Mouse (Mus musculus): ENCODE data around the gene Akt1. TPM values are rescaled to one million over a fixed set of nuclear protein-coding genes. Genes with fewer than 3 reads are reported as not detected.

Akt1 gene
- polyA plus RNA-seq (2012; rRNA removed) = 108 and 117 TPM in 2 replicates

GRCm38 (mm10) chr12:112674132-112675011, at the start of gene Akt1:
Gene Akt1 (minus strand): TSS chr12:112674884.

DNA sequence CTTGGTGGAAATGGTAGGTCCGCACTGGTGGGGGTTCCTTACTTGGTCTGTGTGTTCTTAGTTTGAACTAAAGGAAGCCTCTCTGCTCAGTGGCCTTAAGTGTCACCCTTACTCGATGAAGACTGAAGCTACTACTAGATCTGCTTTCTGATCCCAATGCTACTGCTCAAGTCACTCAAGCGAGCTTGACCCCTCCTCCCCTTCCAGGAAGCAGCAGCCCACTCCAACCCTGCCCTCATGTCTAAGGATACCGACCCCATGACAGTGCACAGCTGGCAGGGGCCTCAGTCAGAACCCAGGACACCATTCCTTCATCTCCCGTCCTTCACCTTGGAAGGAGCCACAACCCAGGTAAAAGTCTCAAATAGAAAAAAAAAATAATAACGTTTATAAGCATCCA, 45.5 kb upstream of the Akt1 start, which contains the start of gene Cep170b:
Gene Cep170b, plus strand, starts transcription at position 240 of the 400 bp plus-strand sequence.

DNA sequence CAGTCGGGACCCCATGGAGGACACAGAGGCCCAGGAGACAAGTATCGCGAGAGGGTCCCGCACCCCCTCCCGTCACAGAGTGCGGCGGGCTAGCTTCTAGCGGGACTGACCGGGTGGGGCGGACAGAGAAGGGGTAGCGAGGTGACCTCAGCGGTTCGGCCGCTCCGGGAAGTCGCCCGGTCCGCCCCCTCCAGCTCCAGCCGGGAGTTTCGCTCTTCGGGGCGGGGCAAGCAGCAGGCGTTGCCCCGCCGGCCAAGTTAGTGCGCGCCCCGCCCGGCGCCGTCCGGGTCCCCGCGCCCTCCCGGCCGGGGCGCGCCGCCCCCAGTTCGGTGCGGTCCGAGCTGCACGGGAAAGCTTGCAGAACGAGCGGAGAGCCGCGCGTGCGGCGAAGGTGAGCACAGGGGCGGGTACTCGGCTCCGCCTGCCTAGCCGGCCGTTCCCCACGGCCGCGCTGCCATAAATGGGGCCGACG, 3.9 kb upstream of the Akt1 start, which contains the start of gene Zbtb42:
Gene Zbtb42, plus strand, starts transcription at position 274 of the 472 bp plus-strand sequence.

DNA sequence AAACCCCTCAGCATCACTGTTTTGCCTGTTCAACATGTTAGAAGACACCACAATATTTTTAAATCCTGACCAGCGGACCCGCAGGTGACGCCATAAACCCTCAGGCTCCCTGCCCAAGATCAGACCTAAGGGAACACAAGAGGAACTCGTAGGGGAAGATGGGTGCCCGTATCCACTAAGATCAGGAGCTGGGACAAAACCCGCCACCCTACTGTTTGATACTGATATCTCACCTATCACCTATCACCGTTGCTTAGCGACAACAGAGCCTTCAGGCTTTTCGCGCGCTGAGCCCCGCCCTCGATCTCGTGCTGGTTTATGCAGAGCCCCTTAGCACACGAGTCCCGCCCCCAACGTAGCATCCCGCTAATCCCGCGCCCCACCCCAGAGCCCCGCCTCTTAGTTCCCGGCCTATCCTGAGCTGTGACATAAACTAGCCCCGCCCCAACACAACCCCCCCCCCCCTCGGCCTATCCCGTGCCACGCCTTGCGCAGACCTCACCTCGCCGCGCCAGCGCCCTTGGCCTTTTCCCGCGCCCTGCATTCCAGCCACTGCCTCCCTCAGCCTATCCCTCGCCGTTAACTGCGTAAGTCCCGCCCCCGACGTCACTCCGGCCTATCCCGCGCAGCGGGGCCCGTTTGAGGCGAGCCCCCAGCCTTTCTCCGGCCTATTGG, 30.4 kb downstream of the Akt1 start, which contains the start of gene Siva1:
Gene Siva1, plus strand, starts transcription at position 500 of the 675 bp plus-strand sequence.

DNA sequence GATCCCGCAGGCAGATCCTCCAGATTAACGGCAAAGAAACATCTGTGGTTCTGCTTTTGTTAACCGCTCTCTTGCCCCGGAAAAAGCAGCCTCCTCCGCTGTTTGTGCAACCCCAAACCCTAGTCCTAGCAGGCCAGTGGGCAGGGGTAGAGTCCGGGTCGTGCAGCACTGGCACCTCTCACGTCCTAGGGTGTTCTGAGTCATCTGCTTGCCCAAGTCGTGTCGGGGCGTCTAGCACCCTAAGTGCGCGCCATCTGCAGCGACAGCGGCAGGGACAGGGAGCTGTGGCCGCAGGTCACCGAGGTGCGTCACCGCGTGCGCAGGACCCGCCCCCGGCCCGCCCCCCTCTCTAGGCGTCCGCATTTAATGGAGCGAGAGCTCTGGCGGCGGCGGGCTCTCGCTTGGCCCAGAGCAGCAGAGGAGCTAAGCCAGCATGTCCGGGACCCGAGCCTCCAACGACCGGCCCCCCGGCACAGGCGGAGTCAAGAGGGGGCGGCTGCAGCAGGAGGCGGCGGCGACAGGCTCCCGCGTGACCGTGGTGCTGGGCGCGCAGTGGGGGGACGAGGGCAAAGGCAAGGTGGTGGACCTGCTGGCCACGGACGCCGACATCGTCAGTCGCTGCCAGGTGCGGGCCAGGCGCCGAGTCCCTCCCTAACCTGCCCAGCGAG, 54.9 kb downstream of the Akt1 start, which contains the start of gene Adssl1:
Gene Adssl1, plus strand, starts transcription at position 360 of the 668 bp plus-strand sequence.

Other genes with a start within 250 kb of the Akt1 start
- gene A530016L24Rik, start 185.4 kb downstream of the Akt1 start, polyA plus RNA-seq (2012; rRNA removed) = 0.96 and 1.2 TPM in 2 replicates
- gene Tmem179, start 158.1 kb downstream of the Akt1 start, polyA plus RNA-seq (2012; rRNA removed) = 0.38 and 1.1 TPM in 2 replicates
- gene Inf2, start 86.1 kb downstream of the Akt1 start, polyA plus RNA-seq (2012; rRNA removed) = 5.6 and 6.4 TPM in 2 replicates
- gene Adssl1, start 54.8 kb downstream of the Akt1 start, polyA plus RNA-seq (2012; rRNA removed) = 7.7 and 16.7 TPM in 2 replicates
- gene Siva1, start 30.2 kb downstream of the Akt1 start, polyA plus RNA-seq (2012; rRNA removed) = 16.5 and 24.7 TPM in 2 replicates
- 19.5 and 22.8 TPM in 2 replicates for gene Zbtb42, start 3.9 kb upstream of the Akt1 start, polyA plus RNA-seq (2012; rRNA removed)
- 53.4 and 62.7 TPM in 2 replicates for gene Cep170b, start 45.6 kb upstream of the Akt1 start, polyA plus RNA-seq (2012; rRNA removed)
- gene Pld4, start 85.8 kb upstream of the Akt1 start, polyA plus RNA-seq (2012; rRNA removed) = 8.0 and 11.8 TPM in 2 replicates
- 4.8 and 6.8 TPM in 2 replicates for gene Ahnak2, start 127.8 kb upstream of the Akt1 start, polyA plus RNA-seq (2012; rRNA removed)
- 5.3 and 9.1 TPM in 2 replicates for gene Clba1, start 134.1 kb upstream of the Akt1 start, polyA plus RNA-seq (2012; rRNA removed)
- 11.5 and 11.9 TPM in 2 replicates for gene Cdca4, start 154.5 kb upstream of the Akt1 start, polyA plus RNA-seq (2012; rRNA removed)
- gene Gpr132, start 193.3 kb upstream of the Akt1 start, polyA plus RNA-seq (2012; rRNA removed) = 0.87 and 2.0 TPM in 2 replicates